Mouse (Mus musculus) skeletal muscle tissue, adult 2 months (tissue): ENCODE results near the gene Trpc4ap.
"Not testable (repeated sequence)": the region's sequence is repeated elsewhere in the genome, so short reads cannot be mapped to it uniquely, and the experiment has no call there.

Experiments
- DNase-seq: peaks from one replicate; pipeline ENCODE4 v3.0.0-alpha.2; 2012; ENCODE audit warnings: low read depth, low spot score

Gene Trpc4ap

DNA sequence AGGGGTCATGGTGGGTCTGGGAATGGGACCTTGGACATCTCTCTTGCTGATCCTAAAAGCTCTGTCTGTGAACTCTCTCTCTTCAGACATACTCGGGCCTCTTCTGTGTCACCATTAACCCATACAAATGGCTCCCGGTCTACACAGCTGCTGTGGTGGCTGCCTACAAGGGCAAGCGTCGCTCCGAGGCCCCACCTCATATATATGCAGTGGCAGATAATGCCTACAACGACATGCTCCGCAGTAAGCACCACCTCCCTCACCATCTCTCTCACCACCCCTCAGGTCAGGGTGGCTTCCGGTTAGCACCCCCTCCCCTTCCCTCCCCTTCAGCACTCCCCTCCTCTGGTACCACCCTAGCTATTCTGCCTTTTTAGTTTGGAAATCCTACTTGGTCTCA, 78.2 kb downstream of the Trpc4ap start:
- DNase-seq = no peak

DNA sequence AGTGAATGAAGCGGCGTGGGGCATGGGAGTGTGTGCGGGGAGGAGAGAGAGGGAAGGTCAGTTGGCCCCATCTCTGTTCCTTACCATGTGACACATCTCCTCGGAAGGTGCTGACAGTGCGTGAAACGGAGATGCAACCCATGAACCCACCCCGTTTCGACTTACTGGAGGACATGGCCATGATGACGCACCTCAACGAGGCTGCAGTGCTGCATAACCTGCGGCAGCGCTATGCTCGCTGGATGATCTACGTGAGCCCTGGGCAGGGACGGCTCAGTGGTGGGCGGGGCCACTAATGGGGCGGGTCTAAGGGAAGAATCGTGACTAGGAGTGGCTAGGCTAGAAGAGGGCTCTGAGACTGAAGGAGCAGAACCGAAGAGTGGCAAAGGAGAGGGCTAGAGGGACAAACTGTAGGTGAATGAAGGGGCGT, 78.8 kb downstream of the Trpc4ap start:
- DNase-seq = no peak

GRCm38 (mm10) chr2:155611834-155612550, 80.2 kb downstream of the Trpc4ap start:
- DNase-seq = no peak

- DNase-seq = no peak
Measured at GRCm38 (mm10) chr2:155610978-155611377, 81.2 kb downstream of the Trpc4ap start, which contains the start of gene Myh7b. Myh7b (plus strand) TSS chr2:155611212.

DNA sequence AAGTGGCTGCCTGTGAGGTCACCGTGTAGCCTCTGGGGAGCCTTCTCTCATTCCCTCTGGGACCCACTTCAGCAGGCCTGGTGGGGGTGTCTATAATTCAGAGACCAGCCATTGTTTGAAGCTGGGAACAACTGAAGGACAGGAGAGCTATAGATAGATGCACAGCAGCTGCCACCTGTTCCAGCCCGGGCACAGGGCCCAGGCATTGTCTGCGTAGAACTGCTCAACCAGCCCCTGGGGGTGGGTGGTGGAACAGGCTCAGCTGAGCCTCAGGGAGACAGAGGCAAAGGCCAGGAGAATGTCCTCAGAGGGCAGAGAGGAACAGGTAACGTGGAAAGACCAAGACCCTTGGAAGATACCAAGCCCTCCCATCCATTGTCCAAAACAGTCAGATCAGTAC, 85.8 kb downstream of the Trpc4ap start:
- DNase-seq = no peak

DNA sequence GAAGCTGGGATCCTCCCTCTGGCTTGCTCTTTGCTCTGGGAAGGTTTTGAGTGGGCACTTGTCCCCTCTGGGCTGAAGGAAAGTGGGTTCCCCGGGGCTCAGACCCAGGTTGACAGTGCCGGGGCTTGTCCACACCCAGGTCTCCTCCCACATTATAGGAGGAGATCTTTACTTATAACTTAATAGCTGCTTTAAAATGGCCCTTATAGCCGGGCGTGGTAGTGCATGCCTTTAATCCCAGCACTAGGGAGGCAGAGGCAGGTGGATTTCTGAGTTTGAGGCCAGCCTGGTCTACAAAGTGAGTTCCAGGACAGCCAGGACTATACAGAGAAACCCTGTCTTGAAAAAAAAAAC, 87.0 kb downstream of the Trpc4ap start:
- not testable (repeated sequence) for DNase-seq

DNA sequence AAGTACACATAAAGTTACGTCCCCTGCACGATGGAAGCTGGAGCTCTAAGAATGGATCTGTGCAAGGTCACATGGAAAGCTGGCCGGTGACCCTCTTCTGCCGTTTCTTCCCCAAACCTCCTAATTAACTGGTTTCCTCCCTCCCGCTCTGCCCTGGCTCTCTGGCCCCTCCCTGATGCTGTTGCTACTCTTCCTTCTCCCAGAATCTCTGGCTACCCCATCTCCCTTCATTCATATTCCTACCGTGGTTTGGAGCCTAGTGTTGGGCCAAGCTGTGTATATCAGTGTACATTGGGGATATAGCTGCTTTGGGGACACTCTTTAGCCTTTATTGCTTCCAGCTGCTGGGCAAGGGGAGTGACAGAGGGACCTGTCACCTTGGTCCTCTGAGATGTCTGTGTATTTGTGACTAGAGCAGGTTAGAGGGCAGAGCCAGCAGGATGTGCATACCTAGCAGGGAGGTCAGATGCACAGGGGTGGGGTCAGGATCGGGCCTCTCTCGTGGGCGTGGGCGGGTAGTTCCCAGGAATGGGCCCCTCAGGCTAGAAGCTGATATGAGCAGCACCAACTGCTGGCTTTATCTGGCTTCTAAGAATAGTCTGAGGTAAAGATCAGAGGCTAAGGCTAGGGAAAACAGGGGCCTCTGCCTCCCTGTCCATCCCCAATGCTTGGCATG, 87.5 kb downstream of the Trpc4ap start:
- DNase-seq = no peak

- no peak for DNase-seq
Measured at GRCm38 (mm10) chr2:155603707-155604106, 88.5 kb downstream of the Trpc4ap start.

- DNase-seq = no peak
Measured at GRCm38 (mm10) chr2:155595516-155595915, 96.7 kb downstream of the Trpc4ap start.

- no peak for DNase-seq
Measured at GRCm38 (mm10) chr2:155592854-155593283, 99.3 kb downstream of the Trpc4ap start.

- DNase-seq = peak; percentile 98
Measured at GRCm38 (mm10) chr2:155592137-155592853, 99.9 kb downstream of the Trpc4ap start, which contains the start of gene Gss. Gss (minus strand) TSS chr2:155592810.

- DNase-seq = no peak
Measured at GRCm38 (mm10) chr2:155591676-155592075, 100.5 kb downstream of the Trpc4ap start.

GRCm38 (mm10) chr2:155590876-155591275, 101.3 kb downstream of the Trpc4ap start:
- DNase-seq = no peak

DNA sequence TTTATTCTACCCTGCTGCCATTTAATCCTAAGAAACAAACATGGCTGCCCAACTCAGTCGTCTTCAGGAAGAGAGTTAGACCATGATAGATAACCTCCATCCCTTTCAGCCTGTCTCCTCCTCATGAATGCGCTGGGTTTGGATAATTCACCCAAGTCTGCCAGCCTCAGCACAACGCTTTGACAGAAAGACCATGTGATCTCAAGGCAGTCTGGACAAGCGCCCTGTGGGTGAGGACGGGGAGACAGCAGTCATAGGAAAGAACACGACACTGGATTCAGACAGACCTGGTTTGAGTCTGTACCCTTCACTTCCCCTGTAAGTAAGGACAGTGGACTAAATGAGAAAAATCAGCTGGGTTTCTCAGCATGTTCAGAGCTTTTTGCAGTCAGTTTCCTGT, 102.7 kb downstream of the Trpc4ap start:
- DNase-seq = no peak

- DNase-seq = no peak
Measured at GRCm38 (mm10) chr2:155588136-155588535, 104.0 kb downstream of the Trpc4ap start.

GRCm38 (mm10) chr2:155585486-155585885, 106.7 kb downstream of the Trpc4ap start:
- no peak for DNase-seq

- no peak for DNase-seq
Measured at GRCm38 (mm10) chr2:155585082-155585481, 107.1 kb downstream of the Trpc4ap start.
